Mouse (Mus musculus) CH12.LX (cell line): Measurements from ENCODE around the gene Fam71f1.

ENCODE experiments used
- CTCF ChIP-seq, 2 experiments: IDR thresholded peaks in 1 of 2; conservative IDR thresholded peaks in 1 of 2; 2 replicates each; pipeline ENCODE4 v1.5.1; 2011 to 2012; ENCODE audit warnings: low read depth in 2 of 2, low read length in 2 of 2, improper control_type of control experiment in 1 of 2, inconsistent platforms in 1 of 2, mild to moderate bottlenecking in 1 of 2, moderate library complexity in 1 of 2
- ELF1 ChIP-seq: IDR thresholded peaks from 2 replicates; pipeline ENCODE4 v1.6.1; 2014; ENCODE audit warnings: low read depth, mild to moderate bottlenecking, inconsistent platforms, low read length, improper control_type of control experiment
- EP300 ChIP-seq: IDR thresholded peaks from 2 replicates; pipeline ENCODE4 v1.6.1; 2011; ENCODE audit warnings: low read length, improper control_type of control experiment
- KAT2A ChIP-seq: IDR thresholded peaks from 2 replicates; pipeline ENCODE4 v1.6.1; 2012; ENCODE audit warnings: low read length, improper control_type of control experiment, inconsistent platforms; ENCODE audit not compliant: insufficient replicate concordance
- MAX ChIP-seq: IDR thresholded peaks from 2 replicates; pipeline ENCODE4 v1.6.1; 2011; ENCODE audit warnings: low read length, improper control_type of control experiment
- MYC ChIP-seq: IDR thresholded peaks from 2 replicates; pipeline ENCODE4 v1.6.1; 2011; ENCODE audit warnings: low read depth, mild to moderate bottlenecking, improper control_type of control experiment, low read length
- NRF1 ChIP-seq: IDR thresholded peaks from 2 replicates; pipeline ENCODE4 v1.6.1; 2014; ENCODE audit warnings: low read depth, mild to moderate bottlenecking, inconsistent platforms, low read length, improper control_type of control experiment, moderate library complexity
- POLR2A ChIP-seq: IDR thresholded peaks from 2 replicates; pipeline ENCODE4 v1.6.1; 2011; ENCODE audit warnings: low read depth, mild to moderate bottlenecking, improper control_type of control experiment, low read length
- POLR2AphosphoS2 ChIP-seq: IDR thresholded peaks from 2 replicates; pipeline ENCODE4 v1.6.1; 2011; ENCODE audit warnings: low read depth, low read length, improper control_type of control experiment
- TBP ChIP-seq: conservative IDR thresholded peaks from 2 replicates; pipeline ENCODE4 v1.6.1; 2011; ENCODE audit warnings: low read depth, low read length, improper control_type of control experiment
- USF1 ChIP-seq: IDR thresholded peaks from 2 replicates; pipeline ENCODE4 v1.6.1; 2014; ENCODE audit warnings: low read depth, mild to moderate bottlenecking, inconsistent platforms, low read length, improper control_type of control experiment
- ZC3H11A ChIP-seq: IDR thresholded peaks from 2 replicates; pipeline ENCODE4 v1.6.1; 2012; ENCODE audit warnings: low read depth, mild to moderate bottlenecking, inconsistent platforms, low read length, improper control_type of control experiment

GRCm38 (mm10) chr6:29378678-29379077, 59.7 kb downstream of the Fam71f1 start:
- TF ChIP-seq CTCF (conservative IDR thresholded peaks at IDR 0.05 in 1 of 2, IDR thresholded peaks at IDR 0.05 in 1 of 2; ENCODE audit: low read depth in 2 of 2, low read length in 2 of 2) (no peak), ELF1 (no peak), POLR2A (no peak), ZC3H11A (no peak), KAT2A (no peak), USF1 (no peak), NRF1 (no peak), TBP (no peak), EP300 (no peak), MAX (no peak), MYC (no peak), POLR2AphosphoS2 (no peak; the same call in 1 of the 2 replicates)
